Mouse (Mus musculus) forebrain, embryonic 16.5 days (tissue): ENCODE data around the gene Plxna4. TPM values are rescaled to one million over a fixed set of nuclear protein-coding genes. Genes with fewer than 3 reads are reported as not detected.
A peak's percentile ranks its signal among the peaks of the same experiment; 100 is the strongest.

ENCODE experiments used
- ATAC-seq: fragments of 200-750 bp; cut with Nextera tagmentation; 2 replicates; pipeline ENCODE4 v1.8.0; 2017; ENCODE audit warnings: mild to moderate bottlenecking, moderate library complexity
- H3K27ac ChIP-seq: fragments of 300-500 bp; sonication (generic); 2 replicates; pipeline ENCODE4 v1.5.1; 2014; ENCODE audit warnings: low read length, control low read depth
- H3K27me3 ChIP-seq: fragments of 300-500 bp; sonication (generic); replicated peaks from 2 replicates; pipeline ENCODE4 v1.6.1; 2014; ENCODE audit warnings: low read length; ENCODE audit not compliant: control insufficient read depth, insufficient read depth
- H3K36me3 ChIP-seq: fragments of 300-500 bp; sonication (generic); 2 replicates; pipeline ENCODE4 v1.6.1; 2014; ENCODE audit not compliant: control insufficient read depth, insufficient read depth
- H3K4me1 ChIP-seq: fragments of 300-500 bp; sonication (generic); replicated peaks from 2 replicates; pipeline ENCODE4 v1.6.1; 2014; ENCODE audit warnings: low read length; ENCODE audit not compliant: control insufficient read depth, insufficient read depth
- H3K4me2 ChIP-seq: fragments of 300-500 bp; sonication (generic); 2 replicates; pipeline ENCODE4 v1.6.1; 2014; ENCODE audit warnings: mild to moderate bottlenecking, low read length, control low read depth
- H3K4me3 ChIP-seq: fragments of 300-500 bp; sonication (generic); replicated peaks from 2 replicates; pipeline ENCODE4 v1.5.1; 2014; ENCODE audit warnings: mild to moderate bottlenecking, low read length, control low read depth
- H3K9ac ChIP-seq: fragments of 300-500 bp; sonication (generic); replicated peaks from 2 replicates; pipeline ENCODE4 v1.6.1; 2014; ENCODE audit warnings: low read depth, low read length, control low read depth
- H3K9me3 ChIP-seq: fragments of 300-500 bp; sonication (generic); 2 replicates; pipeline ENCODE4 v1.6.1; 2016; ENCODE audit warnings: low read length; ENCODE audit not compliant: control insufficient read depth
- WGBS: fragments of 180-500 bp; shearing (Covaris S2); extraction: QIAGEN DNeasy Blood & Tissue Kit; methylation state at CpG from one replicate; pipeline ENCODE4 v1.1.7; 2014; 5-methylcytosine and 5-hydroxymethylcytosine counted together
- polyA plus RNA-seq: library from polyadenylated mRNA; unstranded; fragments of >200 nt; fragmentation: Nextera tagmentation; extraction: Ambion mirVana; gene quantifications from 2 replicates; pipeline ENCODE4 v1.2.1, GENCODE M21; 2015

The Plxna4 gene
- polyA plus RNA-seq, 1 experiment from 2014 or later = 25.8 TPM

GRCm38 (mm10) chr6:32446276-32446675 lies 141.7 kb downstream of the Plxna4 start:
- H3K27ac ChIP-seq = no peak overlapping the region
- H3K36me3 ChIP-seq = no peaks in the 10 kb centered on the region
- ATAC-seq = no peak
- WGBS = 76% methylated on average over 4 of the region's 4 CpGs
- H3K9me3 ChIP-seq = no peaks in the 10 kb centered on the region
- peaks cover 8% of the 10 kb centered on the region for H3K4me1 ChIP-seq
- no peaks in the 10 kb centered on the region for H3K27me3 ChIP-seq
- H3K4me2 ChIP-seq = no peak overlapping the region
- no peak overlapping the region for H3K4me3 ChIP-seq
- no peak overlapping the region for H3K9ac ChIP-seq

GRCm38 (mm10) chr6:32445246-32445645 lies 142.7 kb downstream of the Plxna4 start:
- no peaks in the 10 kb centered on the region for H3K9me3 ChIP-seq
- H3K4me2 ChIP-seq = no peak overlapping the region
- no peak overlapping the region for H3K27ac ChIP-seq
- no peaks in the 10 kb centered on the region for H3K36me3 ChIP-seq
- no peaks in the 10 kb centered on the region for H3K27me3 ChIP-seq
- no peak for ATAC-seq
- H3K9ac ChIP-seq = no peak overlapping the region
- peaks cover 8% of the 10 kb centered on the region for H3K4me1 ChIP-seq
- WGBS = 63% methylated on average over 2 of the region's 2 CpGs
- no peak overlapping the region for H3K4me3 ChIP-seq

DNA sequence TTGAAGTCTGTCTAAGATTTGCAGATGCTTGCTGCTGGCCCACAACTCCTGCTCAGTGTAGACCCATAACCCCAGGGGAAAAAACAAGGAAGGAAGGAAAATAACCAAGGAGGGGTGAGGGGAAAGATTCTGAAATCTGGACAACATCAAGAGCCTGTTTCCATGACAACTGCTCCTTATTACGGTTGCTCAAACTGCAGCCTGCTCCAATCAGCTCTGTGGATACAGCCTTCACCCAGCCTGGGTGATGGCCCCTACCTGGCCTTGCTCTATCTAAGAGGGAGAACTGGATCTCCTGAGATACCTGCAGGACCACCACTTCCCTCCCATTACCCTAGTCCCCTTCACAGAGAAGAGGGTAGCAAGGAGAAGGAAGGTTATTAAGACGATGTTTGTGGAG lies 143.6 kb downstream of the Plxna4 start:
- H3K9ac ChIP-seq = no peak overlapping the region
- H3K27ac ChIP-seq = no peak overlapping the region
- H3K36me3 ChIP-seq = no peaks in the 10 kb centered on the region
- H3K4me2 ChIP-seq = no peak overlapping the region
- no peaks in the 10 kb centered on the region for H3K27me3 ChIP-seq
- no peaks in the 10 kb centered on the region for H3K9me3 ChIP-seq
- 62% methylated on average over 2 of the region's 2 CpGs for WGBS
- peaks cover 8% of the 10 kb centered on the region for H3K4me1 ChIP-seq
- no peak overlapping the region for H3K4me3 ChIP-seq
- peak; percentile 61; the same call in 1 of the 2 replicates for ATAC-seq

- H3K4me1 ChIP-seq = peaks cover 8% of the 10 kb centered on the region
- no peaks in the 10 kb centered on the region for H3K27me3 ChIP-seq
- no peak overlapping the region for H3K4me3 ChIP-seq
- H3K9me3 ChIP-seq = no peaks in the 10 kb centered on the region
- no peak overlapping the region for H3K27ac ChIP-seq
- ATAC-seq = no peak
- 77% methylated on average over 1 of the region's 1 CpGs for WGBS
- H3K9ac ChIP-seq = no peak overlapping the region
- no peaks in the 10 kb centered on the region for H3K36me3 ChIP-seq
- no peak overlapping the region for H3K4me2 ChIP-seq
These were observed 144.3 kb downstream of the Plxna4 start for GRCm38 (mm10) chr6:32443679-32444078.

DNA sequence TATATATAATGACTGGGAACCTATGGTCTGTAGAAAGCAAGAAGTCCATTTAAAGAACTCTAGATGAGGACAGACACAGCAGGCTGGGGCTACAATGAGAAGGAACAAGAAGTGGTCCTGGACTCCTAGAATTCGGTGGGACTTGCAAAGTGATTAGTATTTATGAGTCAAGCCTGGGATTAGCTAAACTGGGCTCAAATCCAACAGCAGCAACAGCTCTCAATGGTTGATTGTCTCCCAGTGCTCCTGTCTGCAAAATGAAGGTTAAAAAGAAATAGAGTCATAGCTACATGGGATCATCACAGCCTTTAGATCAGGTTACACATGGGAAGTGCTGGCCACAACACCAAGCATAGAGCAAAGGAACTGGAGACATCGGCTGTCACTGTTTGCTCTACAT lies 148.6 kb downstream of the Plxna4 start:
- H3K4me2 ChIP-seq = no peak overlapping the region
- no peak overlapping the region for H3K9ac ChIP-seq
- 49% methylated on average over 2 of the region's 2 CpGs for WGBS
- no peaks in the 10 kb centered on the region for H3K27me3 ChIP-seq
- H3K9me3 ChIP-seq = no peaks in the 10 kb centered on the region
- H3K36me3 ChIP-seq = no peaks in the 10 kb centered on the region
- ATAC-seq = no peak
- H3K27ac ChIP-seq = no peak overlapping the region
- peaks cover 3% of the 10 kb centered on the region for H3K4me1 ChIP-seq
- no peak overlapping the region for H3K4me3 ChIP-seq

GRCm38 (mm10) chr6:32437219-32437618 lies 150.8 kb downstream of the Plxna4 start:
- no peak overlapping the region for H3K27ac ChIP-seq
- H3K36me3 ChIP-seq = no peaks in the 10 kb centered on the region
- H3K4me3 ChIP-seq = no peak overlapping the region
- no peak overlapping the region for H3K9ac ChIP-seq
- peaks cover 2% of the 10 kb centered on the region; the same call in 1 of the 2 replicates for H3K4me1 ChIP-seq
- ATAC-seq = no peak
- H3K9me3 ChIP-seq = no peaks in the 10 kb centered on the region
- H3K27me3 ChIP-seq = no peaks in the 10 kb centered on the region
- 53% methylated on average over 6 of the region's 6 CpGs for WGBS
- H3K4me2 ChIP-seq = no peak overlapping the region

- Histone ChIP-seq H3K27me3 (no peaks in the 10 kb centered on the region), H3K4me1 (peaks cover 13% of the 10 kb centered on the region), H3K4me3 (no peak overlapping the region), H3K27ac (no peak overlapping the region), H3K4me2 (no peak overlapping the region), H3K9me3 (no peaks in the 10 kb centered on the region), H3K36me3 (no peaks in the 10 kb centered on the region), H3K9ac (no peak overlapping the region)
- ATAC-seq = no peak
- WGBS = 85% methylated on average over 2 of the region's 2 CpGs
These were observed 164.9 kb downstream of the Plxna4 start for GRCm38 (mm10) chr6:32423124-32423523.

DNA sequence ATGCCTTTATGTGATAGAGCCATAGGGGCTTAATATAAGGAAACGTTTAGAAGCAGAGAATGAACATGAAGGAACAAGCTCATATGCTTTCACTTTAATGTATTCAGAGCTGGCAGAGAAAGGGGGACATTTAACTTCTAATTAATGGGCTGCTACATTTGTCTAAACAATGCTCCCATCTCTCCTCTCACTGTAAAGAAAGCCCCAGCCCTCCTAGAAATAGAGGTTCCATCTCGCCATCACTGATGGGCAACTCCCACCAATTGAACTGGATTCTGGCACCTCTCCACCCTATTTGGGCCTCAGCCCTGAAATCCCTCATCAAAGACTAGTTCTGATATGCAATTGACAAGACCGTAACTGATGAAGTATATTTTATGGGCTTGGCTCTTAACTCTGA lies 167.4 kb downstream of the Plxna4 start:
- 27% methylated on average over 3 of the region's 3 CpGs for WGBS
- Histone ChIP-seq H3K9ac (no peak overlapping the region), H3K27ac (no peak overlapping the region), H3K4me3 (no peak overlapping the region), H3K36me3 (no peaks in the 10 kb centered on the region), H3K4me1 (peaks cover 15% of the 10 kb centered on the region), H3K9me3 (no peaks in the 10 kb centered on the region), H3K27me3 (no peaks in the 10 kb centered on the region), H3K4me2 (no peak overlapping the region)
- ATAC-seq = peak; percentile 52; the same call in 1 of the 2 replicates

DNA sequence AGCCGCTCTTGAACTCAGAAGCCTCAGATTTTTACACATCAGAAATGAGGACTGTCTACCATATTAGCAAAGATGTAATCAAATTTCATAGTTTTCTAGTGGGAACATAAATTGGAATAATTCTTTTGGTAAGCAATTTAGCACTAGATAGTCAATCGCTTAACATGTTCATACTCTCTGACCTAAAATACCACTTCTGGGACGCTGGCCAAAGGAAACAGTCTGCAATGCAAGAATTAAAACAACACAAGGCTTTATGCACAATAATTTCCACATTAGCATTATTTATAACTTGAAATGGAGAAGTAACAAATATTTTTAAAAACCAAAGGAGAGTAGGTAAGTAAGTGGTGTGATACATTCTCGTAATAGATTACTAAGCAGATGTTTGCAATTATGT lies 170.6 kb downstream of the Plxna4 start:
- no peak for ATAC-seq
- no peaks in the 10 kb centered on the region for H3K27me3 ChIP-seq
- H3K4me3 ChIP-seq = no peak overlapping the region
- WGBS = 79% methylated on average over 4 of the region's 4 CpGs
- no peaks in the 10 kb centered on the region for H3K36me3 ChIP-seq
- no peak overlapping the region for H3K27ac ChIP-seq
- H3K4me2 ChIP-seq = no peak overlapping the region
- peaks cover 22% of the 10 kb centered on the region for H3K4me1 ChIP-seq
- H3K9ac ChIP-seq = no peak overlapping the region
- H3K9me3 ChIP-seq = no peaks in the 10 kb centered on the region

DNA sequence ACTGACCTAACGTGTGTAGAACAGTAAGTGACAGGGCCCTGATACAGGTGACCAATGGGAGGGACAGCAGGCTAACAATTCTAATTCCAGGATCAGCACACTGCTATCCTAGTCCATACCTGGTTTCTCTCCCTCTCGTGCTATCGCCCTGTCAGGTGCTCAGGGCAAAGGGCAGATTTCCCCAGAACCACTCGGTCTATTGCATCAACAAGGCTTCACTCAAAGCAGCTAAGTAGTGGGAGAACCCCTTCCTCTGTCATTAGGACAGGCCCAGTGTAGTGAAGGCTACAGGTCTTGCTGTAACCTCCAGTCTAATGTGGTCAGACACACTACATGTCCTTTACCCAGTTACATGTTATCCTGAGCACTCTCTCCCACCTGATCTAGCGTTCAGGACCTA lies 176.7 kb downstream of the Plxna4 start:
- Histone ChIP-seq H3K9ac (no peak overlapping the region), H3K4me1 (peaks cover 35% of the 10 kb centered on the region), H3K4me2 (no peak overlapping the region), H3K27ac (no peak overlapping the region), H3K27me3 (no peaks in the 10 kb centered on the region), H3K4me3 (no peak overlapping the region), H3K36me3 (no peaks in the 10 kb centered on the region), H3K9me3 (no peaks in the 10 kb centered on the region)
- ATAC-seq = no peak
- 85% methylated on average over 5 of the region's 5 CpGs for WGBS
